Mouse (Mus musculus) hindbrain, embryonic 13.5 days (tissue): ENCODE measurements around the gene Zbed3. TPM values are rescaled to one million over a fixed set of nuclear protein-coding genes. Genes with fewer than 3 reads are reported as not detected.

Source experiments
- ATAC-seq: fragments of 200-750 bp; cut with Nextera tagmentation; 2 replicates; pipeline ENCODE4 v1.8.0; 2017; ENCODE audit warnings: moderate TSS enrichment; ENCODE audit not compliant: low FRiP score
- H3K27ac ChIP-seq: fragments of 300-500 bp; sonication (generic); 2 replicates; pipeline ENCODE4 v1.5.1; 2015; ENCODE audit warnings: inconsistent platforms, mild to moderate bottlenecking, moderate library complexity
- H3K27me3 ChIP-seq: fragments of 300-500 bp; sonication (generic); 2 replicates; pipeline ENCODE4 v1.6.1; 2015; ENCODE audit warnings: mild to moderate bottlenecking, inconsistent platforms
- H3K36me3 ChIP-seq: fragments of 300-500 bp; sonication (generic); 2 replicates; pipeline ENCODE4 v1.6.1; 2015; ENCODE audit warnings: mild to moderate bottlenecking, inconsistent platforms
- H3K4me1 ChIP-seq: fragments of 300-500 bp; sonication (generic); replicated peaks from 2 replicates; pipeline ENCODE4 v1.6.1; 2015; ENCODE audit warnings: inconsistent platforms
- H3K4me2 ChIP-seq: fragments of 300-500 bp; sonication (generic); 2 replicates; pipeline ENCODE4 v1.6.1; 2015; ENCODE audit warnings: inconsistent platforms, mild to moderate bottlenecking, moderate library complexity
- H3K4me3 ChIP-seq: fragments of 300-500 bp; sonication (generic); 2 replicates; pipeline ENCODE4 v1.5.1; 2015; ENCODE audit warnings: mild to moderate bottlenecking, inconsistent platforms
- H3K9ac ChIP-seq: fragments of 300-500 bp; sonication (generic); 2 replicates; pipeline ENCODE4 v1.6.1; 2015; ENCODE audit warnings: mild to moderate bottlenecking, inconsistent platforms
- H3K9me3 ChIP-seq: fragments of 300-500 bp; sonication (generic); 2 replicates; pipeline ENCODE4 v1.6.1; 2016; ENCODE audit warnings: inconsistent platforms
- WGBS: fragments of 180-500 bp; shearing (Covaris S2); methylation state at CpG from one replicate; pipeline ENCODE4 v1.1.7; 2015; 5-methylcytosine and 5-hydroxymethylcytosine counted together
- polyA plus RNA-seq: library from polyadenylated mRNA; unstranded; fragments of >200 nt; fragmentation: Nextera tagmentation; extraction: Ambion mirVana; gene quantifications from 2 replicates; pipeline ENCODE4 v1.2.1, GENCODE M21; 2015

Gene Zbed3
- polyA plus RNA-seq, 1 experiment from 2014 or later: 41.0 TPM

DNA sequence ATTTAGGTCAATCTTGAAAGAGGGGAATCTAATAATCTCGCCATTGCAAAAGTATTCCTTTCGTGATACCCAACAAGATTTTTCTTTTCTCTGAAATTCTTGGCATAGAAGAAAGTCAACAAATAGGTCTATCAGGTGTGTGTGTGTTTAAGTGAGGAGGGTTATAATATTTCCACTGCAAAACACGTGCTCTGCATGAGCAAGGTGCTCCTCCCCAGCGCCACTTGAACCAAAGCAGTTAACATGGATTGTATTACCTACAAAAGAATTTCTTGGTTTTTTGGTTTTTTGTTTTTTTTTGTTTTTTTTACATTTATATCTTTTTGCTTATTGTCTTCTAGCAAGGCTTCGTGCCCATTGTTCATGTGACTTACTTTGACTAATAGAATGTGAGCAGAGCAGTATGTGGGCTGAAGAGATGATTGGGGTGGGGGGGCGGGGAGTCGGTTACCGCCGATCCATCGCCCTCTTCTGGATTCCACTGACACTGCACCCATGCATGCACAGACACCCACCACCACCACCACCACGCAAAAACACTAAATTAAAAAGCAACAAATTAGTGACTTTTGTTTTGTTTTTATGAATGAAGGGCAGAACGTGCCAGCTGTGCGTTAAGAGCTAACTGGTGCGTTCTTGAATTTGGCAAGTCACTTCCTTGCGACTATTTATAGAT is 676 bp downstream of the Zbed3 start:
- 24% methylated on average over 15 of the region's 15 CpGs for WGBS
- peak overlapping the region; percentile 97 for H3K9ac ChIP-seq
- no peaks in the 10 kb centered on the region for H3K27me3 ChIP-seq
- peak overlapping the region; percentile 76 for H3K4me2 ChIP-seq
- H3K4me3 ChIP-seq: peak overlapping the region; percentile 85
- H3K4me1 ChIP-seq: peaks cover 35% of the 10 kb centered on the region
- ATAC-seq: peak; percentile 58
- H3K36me3 ChIP-seq: no peaks in the 10 kb centered on the region
- H3K27ac ChIP-seq: peak overlapping the region; percentile 95
- no peaks in the 10 kb centered on the region for H3K9me3 ChIP-seq

DNA sequence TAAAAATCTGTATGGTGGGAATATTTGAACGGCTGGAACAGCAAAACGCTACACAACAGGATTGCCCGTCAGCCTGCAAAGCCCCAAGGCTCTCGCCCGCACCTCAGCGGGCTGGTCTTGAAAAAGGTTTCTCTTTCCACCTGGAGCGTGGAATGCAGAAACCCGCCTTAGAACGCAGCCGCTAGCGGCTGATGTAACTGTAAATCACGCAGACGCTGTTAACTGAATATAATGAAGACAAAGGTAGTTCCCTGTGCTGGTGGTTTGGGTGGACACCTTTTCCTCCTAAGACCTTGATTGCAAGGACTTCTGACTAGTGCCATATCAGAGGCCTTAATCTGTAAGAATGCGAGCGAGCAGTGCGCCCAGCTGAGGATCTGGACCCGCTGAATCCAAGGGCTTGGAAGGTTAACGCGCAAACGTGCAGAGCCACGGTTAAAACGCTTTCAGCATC is 1.2 kb downstream of the Zbed3 start:
- peak overlapping the region; percentile 85 for H3K4me3 ChIP-seq
- H3K36me3 ChIP-seq: no peaks in the 10 kb centered on the region
- H3K9me3 ChIP-seq: no peaks in the 10 kb centered on the region
- no peaks in the 10 kb centered on the region for H3K27me3 ChIP-seq
- peak overlapping the region; percentile 95 for H3K27ac ChIP-seq
- peaks cover 37% of the 10 kb centered on the region for H3K4me1 ChIP-seq
- WGBS: 0% methylated on average over 22 of the region's 22 CpGs
- H3K9ac ChIP-seq: peak overlapping the region; percentile 97
- H3K4me2 ChIP-seq: peak overlapping the region; percentile 76
- peak; percentile 21 for ATAC-seq

DNA sequence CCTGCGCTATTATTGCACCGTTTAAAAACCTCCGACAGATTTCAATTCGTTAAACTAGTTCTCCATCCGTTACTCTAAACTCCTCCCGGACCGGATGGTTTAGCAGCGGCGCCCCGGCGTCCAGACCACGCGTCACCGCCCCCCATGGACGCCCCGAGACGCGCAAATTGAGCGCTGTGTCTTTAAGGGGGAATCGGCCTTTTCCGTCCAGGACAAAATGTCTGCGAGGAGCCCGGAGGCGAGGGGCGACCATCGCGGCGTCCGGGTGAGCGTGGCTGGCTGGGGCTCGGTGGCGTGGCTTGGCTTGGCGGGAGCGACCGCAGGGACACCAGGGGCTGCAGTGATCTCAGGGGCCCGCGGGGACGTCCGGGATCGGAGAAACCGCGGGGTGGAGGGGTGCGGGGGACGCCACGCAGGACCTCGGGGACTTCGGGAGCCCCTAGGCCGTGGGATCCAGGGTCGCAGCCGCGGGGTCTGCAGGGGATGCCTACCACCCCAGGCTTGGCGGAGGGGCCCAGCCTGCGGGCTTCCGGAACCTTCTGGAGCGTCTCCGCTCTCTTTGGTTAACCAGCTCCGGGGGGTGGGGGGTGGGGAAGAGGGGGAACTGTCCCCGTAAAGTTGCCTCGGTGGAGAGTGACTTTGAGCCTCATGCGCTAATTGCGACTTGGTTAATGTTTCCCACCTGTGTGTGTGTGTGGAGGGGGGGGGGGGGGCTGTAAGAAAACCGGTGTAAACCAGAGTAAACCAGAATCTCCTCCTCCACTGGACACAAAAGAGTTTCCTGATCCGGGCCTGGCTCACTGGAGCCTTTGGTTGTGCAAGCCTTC is 1.9 kb downstream of the Zbed3 start:
- under 1% methylated on average over 63 of the region's 63 CpGs for WGBS
- H3K9ac ChIP-seq: peak overlapping the region; percentile 97
- peak overlapping the region; percentile 95 for H3K27ac ChIP-seq
- H3K4me1 ChIP-seq: peaks cover 37% of the 10 kb centered on the region
- peak overlapping the region; percentile 85 for H3K4me3 ChIP-seq
- peak; percentile 76 for ATAC-seq
- no peaks in the 10 kb centered on the region for H3K9me3 ChIP-seq
- no peaks in the 10 kb centered on the region for H3K27me3 ChIP-seq
- peak overlapping the region; percentile 76 for H3K4me2 ChIP-seq
- no peaks in the 10 kb centered on the region for H3K36me3 ChIP-seq

DNA sequence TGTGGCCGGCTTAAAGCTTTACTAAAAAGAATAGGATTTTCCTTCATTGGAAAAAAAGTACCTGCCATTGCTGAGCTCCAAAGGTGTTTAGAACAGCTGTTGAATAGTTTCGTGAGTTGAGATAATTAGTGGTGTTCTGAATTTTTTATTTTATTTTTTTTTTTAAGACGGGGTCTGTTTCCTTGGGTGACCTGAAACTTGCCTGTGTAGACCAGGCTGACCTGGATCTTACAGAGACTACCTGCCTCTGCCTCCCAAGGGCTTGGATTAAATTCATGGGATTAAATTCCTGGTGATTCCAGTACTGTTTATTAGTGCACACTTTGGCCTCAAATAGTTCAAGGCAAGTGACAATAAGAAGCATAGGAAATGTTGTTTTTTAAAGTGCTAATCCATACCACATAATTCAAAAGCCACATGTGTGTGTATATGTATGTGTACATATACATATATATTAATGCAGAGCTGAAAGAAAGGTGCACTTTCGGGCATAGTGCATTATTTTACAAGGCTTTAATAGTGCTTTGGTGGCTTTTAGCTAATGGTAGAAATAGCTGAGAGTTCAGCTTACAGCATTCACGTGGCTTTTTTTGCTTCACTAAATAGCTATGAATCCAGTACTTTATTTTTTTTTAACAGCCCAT is 2.6 kb downstream of the Zbed3 start:
- H3K9ac ChIP-seq: peak overlapping the region; percentile 97
- no peak for ATAC-seq
- peaks cover 42% of the 10 kb centered on the region for H3K4me1 ChIP-seq
- no peaks in the 10 kb centered on the region for H3K36me3 ChIP-seq
- 21% methylated on average over 5 of the region's 5 CpGs for WGBS
- peak overlapping the region; percentile 95 for H3K27ac ChIP-seq
- H3K4me2 ChIP-seq: peak overlapping the region; percentile 76
- H3K4me3 ChIP-seq: peak overlapping the region; percentile 85
- H3K27me3 ChIP-seq: no peaks in the 10 kb centered on the region
- H3K9me3 ChIP-seq: no peaks in the 10 kb centered on the region

DNA sequence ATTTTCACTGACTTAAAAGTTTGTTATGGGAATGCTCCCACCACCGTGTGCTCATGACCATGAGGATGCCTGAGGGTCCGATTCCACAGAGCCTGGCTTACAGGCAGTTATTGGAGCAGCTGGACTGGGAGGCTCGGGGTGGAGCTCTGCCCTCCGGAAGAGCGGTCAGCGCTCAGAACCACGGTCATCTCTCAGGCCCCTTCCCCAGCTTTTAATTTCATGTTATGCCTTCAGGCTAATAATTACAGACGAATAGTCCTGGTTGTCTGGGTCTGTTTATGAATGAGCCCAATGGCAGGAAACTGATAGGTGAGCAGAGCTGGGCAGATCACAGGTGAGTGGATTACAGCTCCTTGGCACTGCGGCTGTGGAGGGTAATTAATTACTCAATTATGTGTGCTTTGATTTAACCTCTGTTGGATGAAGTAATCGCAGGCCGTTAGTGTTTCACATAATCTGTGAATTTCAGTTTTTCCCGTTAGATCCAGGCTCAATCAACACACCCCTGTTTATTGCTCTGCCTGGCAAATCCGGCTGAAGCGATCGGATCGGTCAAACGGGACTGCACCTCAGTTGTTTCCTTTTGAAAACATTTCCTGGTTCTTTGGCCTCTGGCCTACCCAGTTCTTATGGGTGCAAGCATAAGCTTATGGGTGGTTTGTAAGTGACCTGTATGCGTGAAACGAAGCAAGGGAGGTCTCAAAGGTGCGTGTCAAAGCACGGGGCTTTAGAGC is 3.4 kb downstream of the Zbed3 start:
- Histone ChIP-seq H3K4me1 (peaks cover 46% of the 10 kb centered on the region), H3K4me3 (peak overlapping the region; percentile 85), H3K9me3 (no peaks in the 10 kb centered on the region), H3K36me3 (no peaks in the 10 kb centered on the region), H3K9ac (peak overlapping the region; percentile 97), H3K4me2 (peak overlapping the region; percentile 76), H3K27me3 (no peaks in the 10 kb centered on the region), H3K27ac (peak overlapping the region; percentile 95)
- WGBS: 9% methylated on average over 21 of the region's 21 CpGs
- 0 out of 2 replicates have a peak, but pooled peaks have one; percentile 19 for ATAC-seq

DNA sequence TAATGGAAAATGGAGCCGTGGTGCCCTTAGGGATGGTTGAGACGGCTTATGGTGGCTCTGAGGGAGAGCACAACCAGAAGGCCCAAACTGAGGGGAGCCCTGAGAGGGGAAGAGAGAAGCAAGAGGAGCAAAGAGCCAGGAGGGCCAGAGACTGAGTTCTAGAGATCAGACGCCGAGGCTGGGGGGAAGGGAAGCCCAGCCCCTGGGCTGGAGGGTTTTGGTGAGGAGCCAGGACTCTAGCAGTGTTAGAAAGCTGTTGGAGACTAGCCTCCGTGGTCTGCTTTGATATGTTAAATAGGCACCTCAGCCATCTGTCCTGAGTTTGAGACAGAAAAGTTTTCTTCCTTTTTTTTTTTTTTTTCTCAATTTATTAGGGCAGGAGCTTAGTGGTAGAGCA is 3.9 kb downstream of the Zbed3 start:
- peak overlapping the region; percentile 95 for H3K27ac ChIP-seq
- 6% methylated on average over 5 of the region's 5 CpGs for WGBS
- H3K27me3 ChIP-seq: no peaks in the 10 kb centered on the region
- peaks cover 49% of the 10 kb centered on the region for H3K4me1 ChIP-seq
- H3K9ac ChIP-seq: peak overlapping the region; percentile 97
- H3K9me3 ChIP-seq: no peaks in the 10 kb centered on the region
- peak; percentile 34; the same call in 1 of the 2 replicates for ATAC-seq
- H3K4me3 ChIP-seq: peak overlapping the region; percentile 85
- no peaks in the 10 kb centered on the region for H3K36me3 ChIP-seq
- peak overlapping the region; percentile 76 for H3K4me2 ChIP-seq

DNA sequence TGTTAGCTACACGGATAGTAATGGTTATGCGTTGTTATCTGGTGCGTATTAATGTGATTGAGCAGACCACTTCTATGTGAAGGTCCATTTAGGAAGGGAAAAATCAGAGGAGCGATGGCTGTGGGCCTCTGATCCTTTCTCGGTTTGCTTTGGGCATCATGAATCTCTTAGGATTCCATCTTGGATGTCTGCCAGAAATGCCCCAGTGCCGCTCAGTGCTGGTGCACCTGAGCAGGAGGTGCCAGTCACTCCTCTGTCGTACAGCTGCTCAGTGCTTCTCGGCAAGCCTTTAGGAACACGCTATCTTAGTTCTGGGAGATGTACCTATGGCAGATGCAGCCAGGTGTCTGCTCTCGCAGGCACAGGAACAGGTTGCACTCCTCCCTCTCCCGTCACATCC is 5.4 kb downstream of the Zbed3 start:
- peaks cover 51% of the 10 kb centered on the region for H3K4me1 ChIP-seq
- H3K4me2 ChIP-seq: no peak overlapping the region
- H3K9ac ChIP-seq: 0 out of 2 replicates have a peak overlapping the region, but pooled peaks have one; percentile 19
- ATAC-seq: no peak
- no peak overlapping the region for H3K27ac ChIP-seq
- H3K9me3 ChIP-seq: no peaks in the 10 kb centered on the region
- 71% methylated on average over 11 of the region's 11 CpGs for WGBS
- H3K4me3 ChIP-seq: no peak overlapping the region; the same call in 1 of the 2 replicates
- no peaks in the 10 kb centered on the region for H3K36me3 ChIP-seq
- no peaks in the 10 kb centered on the region for H3K27me3 ChIP-seq

DNA sequence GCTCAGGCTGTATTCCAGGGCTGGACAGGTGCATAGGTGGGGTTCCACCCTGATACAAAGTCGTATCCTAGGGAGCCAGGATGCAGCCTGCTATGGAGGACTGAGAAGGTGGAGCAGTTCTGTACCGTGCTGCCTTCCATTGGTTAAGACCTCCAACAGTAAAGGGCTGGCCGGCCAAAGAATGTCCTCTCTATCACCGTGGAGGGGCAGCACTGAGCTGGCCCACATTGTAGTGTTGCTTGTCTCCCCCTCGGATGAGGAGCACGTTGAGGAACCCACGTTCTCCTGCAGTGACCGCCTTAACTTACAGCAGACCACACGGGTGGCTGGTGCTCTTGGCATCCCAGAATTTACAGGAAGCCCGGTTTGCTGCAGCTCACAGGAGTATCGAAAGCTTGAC is 7.1 kb downstream of the Zbed3 start:
- Histone ChIP-seq H3K36me3 (peaks cover 8% of the 10 kb centered on the region; the same call in 1 of the 2 replicates), H3K9me3 (no peaks in the 10 kb centered on the region), H3K27me3 (no peaks in the 10 kb centered on the region), H3K27ac (no peak overlapping the region), H3K4me1 (peaks cover 51% of the 10 kb centered on the region), H3K4me2 (no peak overlapping the region), H3K4me3 (no peak overlapping the region), H3K9ac (no peak overlapping the region)
- WGBS: 63% methylated on average over 11 of the region's 11 CpGs
- ATAC-seq: no peak

DNA sequence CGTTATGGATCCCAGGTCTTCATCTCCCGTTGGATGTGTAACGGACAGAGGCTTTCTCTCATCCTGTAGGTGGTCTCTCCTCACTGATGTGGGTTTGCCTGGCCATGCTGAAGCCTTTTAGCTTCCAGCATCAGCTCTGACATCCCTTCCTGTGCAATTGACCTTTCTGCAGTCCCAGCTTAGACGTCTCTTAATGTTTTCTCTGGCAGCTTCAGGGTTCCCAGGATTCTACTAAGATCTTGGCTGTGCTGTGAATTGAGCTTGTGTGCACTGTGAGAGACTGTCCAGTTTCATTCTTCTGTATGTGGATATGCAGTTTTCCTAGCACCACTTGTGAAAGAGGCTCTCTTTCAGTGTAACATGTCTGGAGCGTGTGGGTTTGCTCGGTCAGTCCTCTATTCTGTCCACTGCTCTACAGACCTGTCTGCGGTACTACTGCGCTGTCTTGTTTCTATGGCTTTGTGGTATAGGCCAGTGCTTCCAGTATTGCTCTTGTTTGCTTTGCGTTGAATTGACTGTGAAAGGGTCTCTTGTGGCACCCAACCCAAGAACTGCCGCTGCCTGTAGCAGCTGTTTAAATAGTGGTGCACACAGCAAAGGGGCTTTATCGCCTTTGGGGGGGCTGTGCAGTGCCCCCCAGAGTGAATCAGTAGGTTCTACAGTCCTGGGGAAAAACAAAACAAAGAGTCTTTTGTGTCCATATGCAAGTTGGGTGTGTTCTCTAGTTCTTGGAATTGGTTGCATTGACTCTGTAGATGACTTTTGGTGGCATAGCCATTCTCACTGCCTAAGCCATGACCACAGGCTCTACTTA is 8.9 kb downstream of the Zbed3 start:
- WGBS: 77% methylated on average over 11 of the region's 11 CpGs
- no peak overlapping the region for H3K9ac ChIP-seq
- no peaks in the 10 kb centered on the region for H3K27me3 ChIP-seq
- H3K36me3 ChIP-seq: peaks cover 20% of the 10 kb centered on the region
- no peak overlapping the region for H3K4me2 ChIP-seq
- H3K27ac ChIP-seq: peak overlapping the region; percentile 19; the same call in 1 of the 2 replicates
- ATAC-seq: no peak
- H3K9me3 ChIP-seq: no peaks in the 10 kb centered on the region
- peaks cover 34% of the 10 kb centered on the region for H3K4me1 ChIP-seq
- no peak overlapping the region for H3K4me3 ChIP-seq

DNA sequence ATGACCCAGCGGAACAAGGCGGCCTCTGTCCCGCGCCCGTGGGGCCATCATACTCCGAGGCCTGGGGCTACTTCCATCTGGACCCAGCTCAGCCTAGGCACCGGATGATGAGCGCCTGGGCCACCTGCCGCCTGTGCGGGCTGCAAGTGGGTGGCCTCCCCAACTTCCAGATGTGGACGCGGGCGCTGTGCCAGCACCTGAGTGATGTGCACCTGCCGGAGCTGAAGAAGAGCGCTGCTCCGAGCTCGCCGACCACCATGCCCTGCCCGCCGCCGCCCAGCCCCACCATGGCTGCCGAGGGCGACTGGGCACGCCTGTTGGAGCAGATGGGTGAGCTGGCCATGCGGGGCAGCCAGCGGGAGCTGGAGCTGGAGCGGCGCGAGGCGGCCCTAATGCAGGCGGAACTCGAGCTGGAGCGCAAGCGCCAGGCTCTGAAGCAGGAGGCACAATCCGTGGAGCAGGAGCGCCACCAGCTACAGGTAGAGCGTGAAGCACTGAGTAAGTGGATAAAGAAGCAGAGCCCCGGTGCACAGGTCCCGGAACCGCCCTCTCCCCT is 12.8 kb downstream of the Zbed3 start:
- Histone ChIP-seq H3K27ac (no peak overlapping the region), H3K4me3 (peak overlapping the region; percentile 11; the same call in 1 of the 2 replicates), H3K9me3 (no peaks in the 10 kb centered on the region), H3K4me2 (peak overlapping the region; percentile 28), H3K36me3 (peaks cover 44% of the 10 kb centered on the region), H3K4me1 (peaks cover 10% of the 10 kb centered on the region; the same call in 1 of the 2 replicates), H3K27me3 (no peaks in the 10 kb centered on the region), H3K9ac (0 out of 2 replicates have a peak overlapping the region, but pooled peaks have one; percentile 9)
- ATAC-seq: peak; percentile 76; the same call in 1 of the 2 replicates
- WGBS: 70% methylated on average over 40 of the region's 40 CpGs

DNA sequence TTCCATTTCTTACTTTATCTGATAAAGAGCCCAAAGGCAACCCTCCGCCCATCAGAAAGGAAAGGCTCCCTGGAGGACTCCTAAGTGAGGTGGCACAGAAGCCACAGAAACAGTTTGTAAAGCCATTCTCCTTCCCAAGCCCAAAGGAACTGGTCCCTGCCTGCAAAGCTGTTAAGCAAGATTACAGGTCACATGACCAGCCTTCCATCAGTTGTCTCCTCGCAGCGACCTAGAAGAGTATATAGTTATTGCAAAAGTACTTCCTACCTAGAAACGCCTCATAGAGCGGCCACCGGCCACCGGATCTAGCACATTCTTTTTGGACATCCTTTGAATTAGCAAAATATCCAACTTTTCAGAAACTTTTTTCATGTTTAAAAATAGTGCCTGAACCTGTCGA is 20.1 kb downstream of the Zbed3 start:
- Histone ChIP-seq H3K27ac (no peak overlapping the region), H3K9me3 (no peaks in the 10 kb centered on the region), H3K36me3 (peaks cover 18% of the 10 kb centered on the region), H3K9ac (no peak overlapping the region), H3K27me3 (no peaks in the 10 kb centered on the region), H3K4me2 (no peak overlapping the region), H3K4me3 (no peak overlapping the region), H3K4me1 (0 out of 2 replicates have a peak, but pooled peaks cover 3% of the 10 kb centered on the region)
- 94% methylated on average over 8 of the region's 8 CpGs for WGBS
- ATAC-seq: no peak
